Mouse (Mus musculus) heart, embryonic 11.5 days (tissue): ENCODE data around the gene Cntnap5a. TPM values are rescaled to one million over a fixed set of nuclear protein-coding genes. Genes with fewer than 3 reads are reported as not detected.

ENCODE experiments used
- ATAC-seq: fragments of 200-750 bp; cut with Nextera tagmentation; replicated peaks from 2 replicates; pipeline ENCODE4 v1.8.0; 2017; ENCODE audit warnings: moderate library complexity; ENCODE audit not compliant: insufficient number of reproducible peaks, low FRiP score, low TSS enrichment
- H3K27ac ChIP-seq: fragments of 300-500 bp; sonication (generic); 2 replicates; pipeline ENCODE4 v1.5.1; 2014; ENCODE audit warnings: mild to moderate bottlenecking, low read depth, low read length
- H3K27me3 ChIP-seq: fragments of 300-500 bp; sonication (generic); 2 replicates; pipeline ENCODE4 v1.6.1; 2014; ENCODE audit warnings: mild to moderate bottlenecking, low read length, mixed read lengths; ENCODE audit not compliant: control insufficient read depth, insufficient read depth
- H3K36me3 ChIP-seq: fragments of 300-500 bp; sonication (generic); 2 replicates; pipeline ENCODE4 v1.6.1; 2014; ENCODE audit warnings: mild to moderate bottlenecking, low read length, moderate library complexity, mixed read lengths; ENCODE audit not compliant: control insufficient read depth, insufficient read depth
- H3K4me1 ChIP-seq: fragments of 300-500 bp; sonication (generic); 2 replicates; pipeline ENCODE4 v1.6.1; 2014; ENCODE audit warnings: low read length; ENCODE audit not compliant: control insufficient read depth, insufficient read depth
- H3K4me2 ChIP-seq: fragments of 300-500 bp; sonication (generic); 2 replicates; pipeline ENCODE4 v1.6.1; 2014; ENCODE audit warnings: mild to moderate bottlenecking, moderate library complexity
- H3K4me3 ChIP-seq: fragments of 300-500 bp; sonication (generic); 2 replicates; pipeline ENCODE4 v1.5.1; 2014; ENCODE audit warnings: low read depth, low read length
- H3K9ac ChIP-seq: fragments of 300-500 bp; sonication (generic); 2 replicates; pipeline ENCODE4 v1.6.1; 2014; ENCODE audit warnings: mild to moderate bottlenecking, low read depth, low read length, moderate library complexity
- H3K9me3 ChIP-seq: fragments of 300-500 bp; sonication (generic); replicated peaks from 2 replicates; pipeline ENCODE4 v1.6.1; 2016; ENCODE audit warnings: low read length; ENCODE audit not compliant: control insufficient read depth
- WGBS: fragments of 180-500 bp; shearing (Covaris S2); extraction: QIAGEN DNeasy Blood & Tissue Kit; methylation state at CpG from one replicate; pipeline ENCODE4 v1.1.7; 2014; ENCODE audit not compliant: insufficient replicate concordance; 5-methylcytosine and 5-hydroxymethylcytosine counted together
- polyA plus RNA-seq: library from polyadenylated mRNA; unstranded; fragments of >200 nt; fragmentation: Nextera tagmentation; extraction: Ambion mirVana; gene quantifications from 2 replicates; pipeline ENCODE4 v1.2.1, GENCODE M21; 2014

Gene Cntnap5a
- polyA plus RNA-seq, 1 experiment from 2014 or later, result 0.01 TPM

DNA sequence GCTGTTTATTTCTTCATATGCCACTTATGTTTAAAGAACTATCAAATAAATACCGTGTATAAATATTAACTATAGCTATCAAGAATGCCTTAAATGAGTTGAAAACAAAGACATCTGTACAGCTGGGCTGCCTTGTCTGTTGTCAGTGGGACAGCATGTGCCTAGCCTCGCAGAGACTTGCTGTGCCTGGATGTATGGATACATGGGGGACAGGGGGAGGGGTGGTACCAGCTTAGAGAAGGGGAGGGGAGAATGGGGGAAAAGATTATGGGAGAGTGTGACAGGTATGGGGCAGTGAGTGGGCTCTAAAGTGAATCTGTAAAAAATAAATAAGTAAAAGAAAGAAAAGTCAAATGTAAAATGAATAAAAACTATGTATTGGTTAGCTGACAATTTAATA, 681.0 kb downstream of the Cntnap5a start:
- Histone ChIP-seq H3K9me3 (no peaks in the 10 kb centered on the region), H3K4me2 (no peak overlapping the region), H3K36me3 (no peaks in the 10 kb centered on the region), H3K9ac (no peak overlapping the region), H3K27ac (no peak overlapping the region), H3K4me3 (no peak overlapping the region), H3K4me1 (no peaks in the 10 kb centered on the region), H3K27me3 (no peaks in the 10 kb centered on the region)
- no peak for ATAC-seq
- 50% methylated on average over 2 of the region's 2 CpGs for WGBS

DNA sequence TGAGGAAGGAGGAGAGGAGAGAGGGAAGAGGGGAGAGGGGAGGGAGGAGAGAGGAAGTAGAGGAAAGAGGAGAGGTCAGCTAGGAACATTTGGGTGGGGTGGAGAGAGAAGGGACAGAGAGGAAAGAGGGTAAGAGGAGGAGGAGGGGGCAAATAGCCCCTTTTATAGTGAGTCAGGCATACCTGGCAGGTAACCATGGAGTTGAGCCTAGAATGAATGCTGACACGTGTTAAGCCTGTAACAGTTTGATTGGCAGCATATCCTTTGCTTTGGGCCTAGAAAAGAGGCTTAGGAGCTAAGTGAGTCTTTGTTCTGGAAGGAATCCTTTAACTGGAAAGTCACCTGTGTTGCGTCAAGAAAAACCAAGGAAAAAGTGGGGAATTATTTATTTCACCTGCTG, 681.6 kb downstream of the Cntnap5a start:
- no peak for ATAC-seq
- 50% methylated on average over 2 of the region's 2 CpGs for WGBS
- Histone ChIP-seq H3K36me3 (no peaks in the 10 kb centered on the region), H3K27ac (no peak overlapping the region), H3K9me3 (no peaks in the 10 kb centered on the region), H3K4me2 (no peak overlapping the region), H3K4me3 (no peak overlapping the region), H3K27me3 (no peaks in the 10 kb centered on the region), H3K4me1 (no peaks in the 10 kb centered on the region), H3K9ac (no peak overlapping the region)

DNA sequence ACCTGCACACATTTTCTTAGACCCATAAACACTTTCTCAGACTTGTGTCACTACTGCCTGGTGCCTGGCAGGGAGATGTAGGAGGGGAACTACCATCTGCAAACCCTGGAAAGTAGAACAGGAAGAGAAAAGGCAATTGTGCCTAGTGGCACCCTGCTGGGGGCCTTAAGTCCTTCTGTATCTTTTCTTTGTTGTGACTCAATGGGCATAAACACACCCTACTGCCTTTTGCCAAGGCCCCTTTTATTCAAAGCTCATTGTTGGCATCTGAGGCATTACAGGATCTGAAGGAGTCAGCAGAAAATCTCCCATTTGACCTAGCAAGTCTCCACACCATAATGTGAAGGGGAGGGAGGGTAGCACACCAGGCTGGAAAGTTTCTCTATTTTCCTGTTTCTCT, 682.2 kb downstream of the Cntnap5a start:
- H3K27ac ChIP-seq, result no peak overlapping the region
- no peaks in the 10 kb centered on the region for H3K9me3 ChIP-seq
- H3K36me3 ChIP-seq, result no peaks in the 10 kb centered on the region
- no peaks in the 10 kb centered on the region for H3K4me1 ChIP-seq
- no peak overlapping the region for H3K9ac ChIP-seq
- H3K4me3 ChIP-seq, result no peak overlapping the region
- H3K27me3 ChIP-seq, result no peaks in the 10 kb centered on the region
- ATAC-seq, result no peak
- H3K4me2 ChIP-seq, result no peak overlapping the region

DNA sequence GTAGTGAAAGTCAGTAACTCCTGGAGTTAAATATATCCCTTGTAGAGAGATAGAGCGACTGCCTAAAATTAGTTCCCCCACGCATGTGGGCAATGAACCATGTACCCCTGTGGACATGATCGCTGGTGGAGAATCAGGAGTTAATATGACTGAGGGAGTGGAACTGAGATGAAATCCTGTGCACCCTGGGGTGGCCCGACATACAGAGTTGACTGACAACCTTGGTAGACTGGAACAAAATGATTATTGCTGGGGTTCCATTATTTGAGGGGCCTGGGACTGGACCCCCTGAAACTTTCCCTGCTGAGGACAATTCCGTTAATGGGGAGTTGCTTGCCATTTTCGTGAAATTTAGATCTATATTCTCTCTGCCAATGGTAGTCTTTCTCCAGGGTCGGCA, 683.0 kb downstream of the Cntnap5a start:
- no peaks in the 10 kb centered on the region for H3K27me3 ChIP-seq
- no peak overlapping the region for H3K4me3 ChIP-seq
- no peaks in the 10 kb centered on the region for H3K36me3 ChIP-seq
- H3K27ac ChIP-seq, result no peak overlapping the region
- no peak overlapping the region for H3K4me2 ChIP-seq
- H3K9ac ChIP-seq, result no peak overlapping the region
- H3K4me1 ChIP-seq, result no peaks in the 10 kb centered on the region
- H3K9me3 ChIP-seq, result no peaks in the 10 kb centered on the region
- no peak for ATAC-seq
- WGBS, result 68% methylated on average over 7 of the region's 7 CpGs

DNA sequence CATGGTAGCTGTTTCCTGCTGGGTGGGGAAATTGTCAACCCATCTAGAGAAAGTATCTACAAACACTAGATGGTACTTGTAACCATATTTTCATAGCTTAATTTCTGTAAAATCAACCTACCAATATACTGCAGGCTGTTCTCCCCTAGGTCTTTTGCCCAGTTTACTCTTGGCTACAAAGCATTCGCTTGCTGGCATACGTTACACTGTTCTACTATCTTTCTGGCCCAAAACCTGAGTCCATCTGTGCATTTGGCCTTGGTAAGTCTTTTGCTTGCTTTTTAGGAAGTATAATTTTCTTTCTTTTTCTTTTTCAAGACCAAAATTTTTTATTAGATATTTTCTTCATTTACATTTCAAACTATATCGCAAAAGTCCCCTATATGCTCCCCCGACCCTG, 686.3 kb downstream of the Cntnap5a start:
- 83% methylated on average over 4 of the region's 4 CpGs for WGBS
- no peak overlapping the region for H3K4me3 ChIP-seq
- H3K4me2 ChIP-seq, result no peak overlapping the region
- no peak for ATAC-seq
- H3K4me1 ChIP-seq, result no peaks in the 10 kb centered on the region
- H3K27ac ChIP-seq, result no peak overlapping the region
- no peaks in the 10 kb centered on the region for H3K9me3 ChIP-seq
- H3K27me3 ChIP-seq, result no peaks in the 10 kb centered on the region
- H3K9ac ChIP-seq, result no peak overlapping the region
- no peaks in the 10 kb centered on the region for H3K36me3 ChIP-seq

DNA sequence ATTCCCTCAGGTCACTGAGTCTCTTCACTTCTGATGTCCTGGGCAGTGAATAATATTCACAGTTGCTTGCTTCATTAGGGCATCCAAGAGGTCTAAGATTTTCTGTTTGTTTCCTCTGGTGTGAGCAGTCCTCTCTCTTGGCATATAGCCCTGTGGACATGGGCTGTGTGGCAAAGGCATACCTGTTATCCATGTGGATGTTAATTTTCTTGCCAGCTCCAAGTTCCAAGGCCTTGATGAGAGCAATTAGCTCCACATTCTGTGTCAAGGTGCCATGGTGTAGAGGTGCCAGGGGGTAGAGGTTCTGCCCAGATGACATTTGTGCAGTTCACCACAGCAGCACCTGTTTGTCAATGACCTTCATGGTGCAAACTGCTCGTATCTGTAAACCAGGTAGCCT, 689.0 kb downstream of the Cntnap5a start:
- Histone ChIP-seq H3K9ac (no peak overlapping the region), H3K4me2 (no peak overlapping the region), H3K4me3 (no peak overlapping the region), H3K27me3 (no peaks in the 10 kb centered on the region), H3K27ac (no peak overlapping the region), H3K4me1 (no peaks in the 10 kb centered on the region), H3K9me3 (no peaks in the 10 kb centered on the region), H3K36me3 (no peaks in the 10 kb centered on the region)
- no peak for ATAC-seq
- WGBS, result 71% methylated on average over 1 of the region's 1 CpGs

DNA sequence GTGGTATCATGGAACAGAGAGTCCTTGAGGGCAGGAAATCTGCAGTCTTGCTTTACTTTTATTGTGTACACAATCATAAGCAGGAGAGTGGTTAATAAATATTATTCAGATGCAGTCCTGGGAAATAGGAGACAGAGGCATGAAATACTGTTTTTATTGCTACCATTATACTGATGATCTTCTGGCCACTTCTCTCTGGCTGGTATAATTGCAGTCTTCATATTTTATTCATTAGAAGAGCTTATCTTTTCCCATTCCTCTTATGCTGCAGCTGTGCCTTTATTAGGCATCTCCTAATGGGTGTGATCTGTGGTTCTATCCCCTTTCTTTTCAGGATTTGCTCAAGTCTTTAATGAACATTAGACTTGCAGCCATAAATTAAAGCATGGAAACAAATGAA, 707.8 kb downstream of the Cntnap5a start:
- Histone ChIP-seq H3K36me3 (no peaks in the 10 kb centered on the region), H3K27me3 (no peaks in the 10 kb centered on the region), H3K4me1 (no peaks in the 10 kb centered on the region), H3K4me2 (no peak overlapping the region), H3K27ac (no peak overlapping the region), H3K9me3 (no peaks in the 10 kb centered on the region), H3K4me3 (no peak overlapping the region), H3K9ac (no peak overlapping the region)
- ATAC-seq, result no peak

DNA sequence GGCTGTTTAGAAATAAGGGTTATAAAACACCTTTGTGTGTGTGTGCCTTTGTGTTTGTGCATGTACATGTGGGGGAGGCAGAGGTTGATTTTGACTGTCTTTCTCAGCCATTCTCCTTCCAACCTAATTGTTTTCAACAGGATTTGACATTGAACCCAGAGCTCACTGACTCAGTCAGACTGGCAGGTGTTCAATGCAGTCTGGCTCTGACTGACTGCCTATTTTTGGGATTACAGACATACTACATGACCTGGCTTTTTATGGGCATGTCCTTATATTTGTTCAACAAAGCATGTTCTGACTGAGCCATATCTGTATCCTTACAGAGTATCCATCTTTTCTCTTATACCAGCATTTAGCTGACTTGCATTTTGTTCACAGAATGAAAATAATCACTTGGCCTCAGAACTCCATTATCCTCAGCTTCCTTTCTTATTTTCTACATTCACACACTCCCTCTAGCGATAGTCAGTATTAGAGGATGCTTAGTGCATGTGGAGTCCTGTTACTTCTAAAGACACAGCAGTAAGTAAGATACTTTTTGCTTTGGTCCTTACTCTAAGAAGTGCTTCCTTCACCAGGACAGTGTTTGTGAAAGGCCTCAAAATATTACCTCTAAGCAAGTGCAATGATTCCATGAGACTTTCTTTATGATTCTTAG, 717.6 kb downstream of the Cntnap5a start:
- no peak for ATAC-seq
- H3K27ac ChIP-seq, result no peak overlapping the region
- no peaks in the 10 kb centered on the region for H3K4me1 ChIP-seq
- no peaks in the 10 kb centered on the region for H3K36me3 ChIP-seq
- 69% methylated on average over 1 of the region's 1 CpGs for WGBS
- H3K9ac ChIP-seq, result no peak overlapping the region
- H3K9me3 ChIP-seq, result no peaks in the 10 kb centered on the region
- H3K4me3 ChIP-seq, result no peak overlapping the region
- H3K27me3 ChIP-seq, result no peaks in the 10 kb centered on the region
- no peak overlapping the region for H3K4me2 ChIP-seq

DNA sequence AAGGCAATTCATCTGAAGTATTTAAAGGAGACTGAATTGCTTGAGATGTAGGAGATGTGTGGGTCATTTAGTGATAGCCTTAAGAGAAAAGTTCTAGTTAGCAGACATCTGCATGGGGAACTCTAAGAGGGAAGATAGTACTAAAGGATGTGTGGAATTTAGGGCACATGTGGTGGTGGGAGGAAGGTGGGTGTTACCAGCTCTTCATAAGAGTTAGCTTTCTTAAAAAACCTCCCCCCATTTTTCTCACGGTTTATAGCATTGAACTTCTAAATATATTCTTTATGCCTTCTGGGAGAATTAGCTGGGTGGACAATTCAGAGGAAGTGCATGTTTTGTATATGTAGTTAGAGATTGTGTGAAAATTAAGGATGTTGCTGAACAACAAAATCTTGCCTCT, 725.3 kb downstream of the Cntnap5a start:
- Histone ChIP-seq H3K27ac (no peak overlapping the region), H3K4me1 (no peaks in the 10 kb centered on the region), H3K4me2 (no peak overlapping the region), H3K9me3 (no peaks in the 10 kb centered on the region), H3K36me3 (no peaks in the 10 kb centered on the region), H3K27me3 (no peaks in the 10 kb centered on the region), H3K9ac (no peak overlapping the region), H3K4me3 (no peak overlapping the region)
- ATAC-seq, result no peak
- WGBS, result 76% methylated on average over 1 of the region's 1 CpGs
